Mouse (Mus musculus) thymus, adult 2 months (tissue): ENCODE measurements around the gene Brpf1.

ENCODE experiments used
- CTCF ChIP-seq: fragments of 200-500 bp; IDR thresholded peaks from 2 replicates; pipeline ENCODE4 v1.5.1; 2012; ENCODE audit warnings: mild to moderate bottlenecking, control low read depth, low read length, moderate library complexity, borderline replicate concordance; ENCODE audit not compliant: control insufficient read depth, poor library complexity, insufficient read depth; ENCODE audit errors: extremely low read depth
- POLR2A ChIP-seq: fragments of 200-500 bp; IDR thresholded peaks from 2 replicates; pipeline ENCODE4 v1.6.1; 2012; ENCODE audit warnings: mild to moderate bottlenecking, low read length, control low read depth, moderate library complexity; ENCODE audit not compliant: control insufficient read depth, poor library complexity, insufficient read depth; ENCODE audit errors: extremely low read depth

DNA sequence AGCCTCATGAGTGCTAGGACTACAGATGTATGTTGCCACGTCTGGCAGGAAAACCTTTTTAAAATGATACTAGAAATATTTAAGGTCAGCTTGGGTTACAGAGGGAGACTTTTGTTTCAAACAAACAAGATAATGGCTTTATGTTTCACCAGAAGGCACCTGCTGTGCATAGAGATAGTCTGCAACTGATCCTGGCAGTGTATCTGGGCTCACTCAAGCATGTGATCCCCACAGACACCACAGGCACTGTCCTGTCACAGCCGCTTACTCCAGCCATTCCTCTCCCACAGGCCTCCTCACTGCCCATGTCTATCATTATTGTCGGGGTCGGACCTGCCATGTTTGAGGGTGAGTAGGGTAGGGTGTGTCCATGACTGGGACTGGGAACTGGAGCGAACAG lies 5.6 kb upstream of the Brpf1 start:
- TF ChIP-seq CTCF (no peak), POLR2A (no peak)
